Mouse (Mus musculus) ES-E14 (cell line): ENCODE data around the gene Cd180. TPM values are rescaled to one million over a fixed set of nuclear protein-coding genes. Genes with fewer than 3 reads are reported as not detected.
A peak's percentile ranks its signal among the peaks of the same experiment; 100 is the strongest.
"Not testable (repeated sequence)": the region's sequence is repeated elsewhere in the genome, so short reads cannot be mapped to it uniquely, and the experiment has no call there.

Source experiments
- DNase-seq: peaks from one replicate; pipeline ENCODE4 v3.0.0-alpha.2; 2013; ENCODE audit warnings: low read depth, low spot score
- H3K27ac ChIP-seq: 2 replicates; pipeline ENCODE4 v1.5.1; 2012; ENCODE audit warnings: low read depth, mild to moderate bottlenecking, low read length, moderate library complexity, mixed read lengths; ENCODE audit not compliant: poor library complexity, insufficient read depth, severe bottlenecking
- H3K36me3 ChIP-seq: 2 replicates; pipeline ENCODE4 v1.6.1; 2012; ENCODE audit warnings: mild to moderate bottlenecking, low read length, moderate library complexity, mixed read lengths; ENCODE audit not compliant: control insufficient read depth, poor library complexity, insufficient read depth, severe bottlenecking
- H3K4me1 ChIP-seq, 2 experiments: fragments of 150-350 bp in 1 of 2; sonication (generic) in 1 of 2; 2 replicates each; pipeline ENCODE4 v1.6.1; 2012; ENCODE audit warnings: low read length in 2 of 2, mild to moderate bottlenecking in 1 of 2, mixed read lengths in 1 of 2; ENCODE audit not compliant: control insufficient read depth in 2 of 2, insufficient read depth in 2 of 2, poor library complexity in 1 of 2
- H3K4me3 ChIP-seq, 2 experiments: fragments of 150-350 bp in 1 of 2; sonication (generic) in 1 of 2; 2 replicates each; pipeline ENCODE4 v1.5.1; 2012; ENCODE audit warnings: low read length in 2 of 2, low read depth in 1 of 2, mild to moderate bottlenecking in 1 of 2, mixed read lengths in 1 of 2; ENCODE audit not compliant: insufficient read depth in 1 of 2, poor library complexity in 1 of 2, severe bottlenecking in 1 of 2
- H3K9ac ChIP-seq: 2 replicates; pipeline ENCODE4 v1.6.1; 2012; ENCODE audit warnings: low read depth, mild to moderate bottlenecking, low read length, mixed read lengths; ENCODE audit not compliant: poor library complexity, insufficient read depth, severe bottlenecking
- H3K9me3 ChIP-seq: fragments of 150-350 bp; sonication (generic); 2 replicates; pipeline ENCODE4 v1.6.1; 2012; ENCODE audit warnings: low read depth, mild to moderate bottlenecking, low read length; ENCODE audit not compliant: control insufficient read depth, insufficient read depth
- CHD2 ChIP-seq: IDR thresholded peaks from 2 replicates; pipeline ENCODE4 v1.6.1; 2014; ENCODE audit warnings: mild to moderate bottlenecking, low read depth, low read length, inconsistent platforms
- HCFC1 ChIP-seq: IDR thresholded peaks from 2 replicates; pipeline ENCODE4 v1.6.1; 2012; ENCODE audit warnings: low read length, inconsistent platforms, borderline replicate concordance; ENCODE audit not compliant: insufficient read depth
- MAFK ChIP-seq: IDR thresholded peaks from 2 replicates; pipeline ENCODE4 v1.6.1; 2014; ENCODE audit warnings: mild to moderate bottlenecking, low read depth, low read length, inconsistent platforms; ENCODE audit not compliant: insufficient read depth
- ZC3H11A ChIP-seq: IDR thresholded peaks from 2 replicates; pipeline ENCODE4 v1.6.1; 2012; ENCODE audit warnings: low read depth, mild to moderate bottlenecking, inconsistent platforms, low read length, borderline replicate concordance
- ZNF384 ChIP-seq: IDR thresholded peaks from 2 replicates; pipeline ENCODE4 v1.6.1; 2012; ENCODE audit warnings: low read depth, low read length, inconsistent platforms
- in situ Hi-C, 2 experiments: fragments of 600-800 bp; cut with MboI; formaldehyde crosslinking; loops; one replicate each; pipeline ENCODE4 v1.15.1; 2025; ENCODE audit warnings: low sequenced_read_pairs in 2 of 2, inconsistent platforms in 1 of 2; ENCODE audit not compliant: unreplicated experiment in 2 of 2
- total RNA-seq: library from RNA; depleted of rRNA; stranded (reverse); fragments of 300-350 nt; gene quantifications from 2 replicates; pipeline ENCODE4 v1.2.3, GENCODE M21; 2012

The Cd180 gene
- total RNA-seq, 1 experiment = 0.13 TPM

GRCm38 (mm10) chr13:102669522-102670256 lies 23.7 kb upstream of the Cd180 start:
- no peak for DNase-seq
- Histone ChIP-seq H3K9me3 (no peaks in the 10 kb centered on the region), H3K27ac (no peak overlapping the region), H3K36me3 (no peaks in the 10 kb centered on the region), H3K4me1 (peaks cover 0 to 2% of the 10 kb centered on the region in 2 experiments; a peak in 2 of 4 replicates), H3K9ac (no peak overlapping the region), H3K4me3 (no peak overlapping the region)
- in situ Hi-C loops = loop anchor here in 1 of 2 experiments (10.0 to 25.0 kb wide), 2 partner anchors 445 to 932 kb away; no protein-coding TSS in a partner anchor
- TF ChIP-seq ZC3H11A (no peak), MAFK (no peak), HCFC1 (no peak), CHD2 (no peak), ZNF384 (no peak)

- Histone ChIP-seq H3K4me1 (no peaks in the 10 kb centered on the region), H3K4me3 (no peak overlapping the region), H3K9me3 (no peaks in the 10 kb centered on the region), H3K36me3 (no peaks in the 10 kb centered on the region), H3K27ac (no peak overlapping the region), H3K9ac (no peak overlapping the region)
- TF ChIP-seq ZNF384 (no peak), MAFK (no peak), ZC3H11A (no peak), CHD2 (no peak), HCFC1 (no peak)
- in situ Hi-C loops = loop anchor here in 1 of 2 experiments (10.0 to 25.0 kb wide), 2 partner anchors 444 to 933 kb away; no protein-coding TSS in a partner anchor
- DNase-seq = no peak
Measured at GRCm38 (mm10) chr13:102670503-102670902, 22.9 kb upstream of the Cd180 start.

DNA sequence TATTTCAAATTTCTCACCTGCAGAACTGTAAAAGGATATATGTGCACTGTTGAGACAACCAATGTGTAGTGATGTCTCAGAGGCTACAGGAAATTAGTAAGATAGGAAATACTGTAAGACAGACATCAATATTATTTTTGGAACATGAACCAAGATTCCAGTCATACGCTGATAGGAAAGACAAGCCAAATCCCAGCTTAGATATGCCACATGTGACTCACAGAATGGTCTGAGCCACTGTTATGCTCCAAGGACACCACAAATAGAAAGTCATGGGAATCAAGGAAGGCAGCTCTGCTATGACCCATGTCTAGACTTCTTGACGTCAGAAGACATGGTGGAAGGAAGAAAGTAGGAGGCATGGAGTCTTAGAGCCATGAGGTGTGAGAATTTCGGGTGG lies 19.3 kb upstream of the Cd180 start:
- Histone ChIP-seq H3K27ac (no peak overlapping the region), H3K36me3 (no peaks in the 10 kb centered on the region), H3K4me1 (no peaks in the 10 kb centered on the region), H3K9me3 (no peaks in the 10 kb centered on the region), H3K4me3 (no peak overlapping the region), H3K9ac (no peak overlapping the region)
- DNase-seq = no peak
- TF ChIP-seq CHD2 = no peak
- no peak for TF ChIP-seq ZC3H11A
- no peak for TF ChIP-seq ZNF384
- no peak for TF ChIP-seq MAFK
- no peak for TF ChIP-seq HCFC1
- in situ Hi-C loops = loop anchor here in 1 of 2 experiments (10.0 to 25.0 kb wide), 2 partner anchors 441 to 937 kb away; no protein-coding TSS in a partner anchor

DNA sequence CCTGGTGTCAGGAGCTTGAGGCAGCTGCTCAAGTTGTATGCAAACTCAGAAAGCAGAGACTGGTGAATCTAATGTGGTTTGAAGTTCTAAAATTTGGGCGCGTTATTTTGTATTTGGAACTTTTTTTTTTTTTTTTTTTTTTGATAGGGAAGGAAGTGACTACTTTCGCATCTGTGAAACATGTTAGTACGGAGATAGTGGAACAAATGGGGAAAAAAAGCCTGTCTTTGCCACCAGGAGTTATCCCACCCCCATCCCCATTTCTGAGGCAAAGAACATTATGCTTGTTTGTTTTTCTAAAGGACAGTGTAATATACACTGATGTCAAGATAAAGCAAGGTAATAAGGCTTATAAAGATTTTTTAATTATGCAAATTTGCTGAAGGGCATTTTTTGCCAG lies 15.8 kb upstream of the Cd180 start:
- not testable (repeated sequence) for H3K27ac ChIP-seq, H3K4me3 ChIP-seq, H3K9me3 ChIP-seq, H3K9ac ChIP-seq, DNase-seq, H3K4me1 ChIP-seq, H3K36me3 ChIP-seq
- in situ Hi-C loops = loop anchor here in 1 of 2 experiments (10.0 kb wide), 1 partner anchor 437 kb away; no protein-coding TSS in a partner anchor

DNA sequence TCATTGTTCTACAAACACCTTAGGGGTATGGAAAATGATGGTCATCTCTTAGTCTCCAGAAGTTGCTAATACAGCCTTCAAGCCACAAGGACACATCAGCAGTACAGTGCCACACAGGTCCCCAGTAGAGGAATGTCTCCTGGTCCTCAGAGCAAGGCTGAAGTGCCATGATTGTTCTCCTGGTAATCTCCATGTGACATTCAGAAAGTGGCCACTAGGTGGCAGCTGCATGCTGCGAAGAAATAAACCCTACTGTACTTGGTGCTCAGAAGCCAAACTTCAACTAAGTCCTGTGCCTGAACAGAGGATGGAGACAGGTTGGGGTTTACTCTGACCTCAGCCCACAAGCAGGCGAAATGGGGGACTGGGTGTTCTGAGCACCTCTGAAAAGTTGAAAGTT lies 14.9 kb upstream of the Cd180 start:
- in situ Hi-C loops = loop anchor here in 1 of 2 experiments (10.0 kb wide), 1 partner anchor 436 kb away; no protein-coding TSS in a partner anchor
- no peak overlapping the region for H3K9ac ChIP-seq
- no peaks in the 10 kb centered on the region for H3K4me1 ChIP-seq
- no peak for TF ChIP-seq CHD2
- TF ChIP-seq ZC3H11A = peak; percentile 97
- H3K9me3 ChIP-seq = no peaks in the 10 kb centered on the region
- no peaks in the 10 kb centered on the region for H3K36me3 ChIP-seq
- no peak overlapping the region for H3K27ac ChIP-seq
- DNase-seq = peak; percentile 72
- H3K4me3 ChIP-seq = no peak overlapping the region
